In the genomic region with DNA sequence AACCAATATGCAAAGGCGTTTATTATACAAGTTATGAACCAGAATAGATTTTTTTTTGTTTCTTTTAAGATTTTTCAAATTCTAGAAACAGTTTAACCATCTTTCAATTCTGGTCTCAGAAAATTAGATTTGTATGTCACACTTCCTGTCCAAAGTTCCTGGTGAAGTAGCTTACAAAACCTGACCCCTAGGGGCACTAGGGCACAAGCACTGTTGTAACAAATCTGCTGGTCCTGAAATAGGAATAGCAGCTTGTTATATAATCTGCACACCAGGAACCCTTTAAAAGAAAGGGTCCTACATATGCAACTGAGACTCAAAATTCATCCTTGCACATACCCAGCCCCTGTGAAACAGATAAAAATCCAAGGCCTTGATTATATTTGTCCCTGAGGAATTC, we compare ENCODE assay signal across 26 mouse cellular contexts.
DNase-seq lines count a peak whose midpoint lies in the region; ATAC-seq and TF ChIP-seq lines count a peak whose summit lies in the region.
"Had no signal": no experiment of that assay in that cellular context is flagged by ENCODE, and none has a peak within 500 bp of the region (broad histone marks: within the 10 kb centered on the region; RNA-seq: fewer than 3 reads in every experiment).

No protein-coding gene starts in this region.

- H3K36me3 ChIP-seq in intestine, postnatal 0 days (ENCODE audit: control insufficient read depth, insufficient read depth): no peaks in the 10 kb centered on the region
- no peaks in the 10 kb centered on the region for H3K36me3 ChIP-seq in intestine, embryonic 16.5 days (ENCODE audit: control insufficient read depth, insufficient read depth, low read length)
- H3K36me3 ChIP-seq in lung, postnatal 0 days (ENCODE audit: insufficient read depth, low read length): no peaks in the 10 kb centered on the region
- H3K36me3 ChIP-seq in hindbrain, embryonic 11.5 days (ENCODE audit: control insufficient read depth, insufficient read depth, low read length): no peaks in the 10 kb centered on the region
- H3K36me3 ChIP-seq: embryonic facial prominence, embryonic 12.5 days; forebrain, embryonic 12.5 days; hindbrain, embryonic 13.5 days; limb, embryonic 10.5 days; midbrain, embryonic 13.5 days; neural tube, embryonic 13.5 days; stomach, embryonic 15.5 days had no signal

- H3K9me3 ChIP-seq in intestine, postnatal 0 days (ENCODE audit: control insufficient read depth): no peaks in the 10 kb centered on the region
- no peaks in the 10 kb centered on the region for H3K9me3 ChIP-seq in intestine, embryonic 16.5 days (ENCODE audit: control insufficient read depth, low read length)
- no peaks in the 10 kb centered on the region for H3K9me3 ChIP-seq in lung, postnatal 0 days (ENCODE audit: low read length)
- no peaks in the 10 kb centered on the region for H3K9me3 ChIP-seq in hindbrain, embryonic 11.5 days (ENCODE audit: control insufficient read depth, low read length)
- H3K9me3 ChIP-seq: embryonic facial prominence, embryonic 12.5 days; forebrain, embryonic 12.5 days; hindbrain, embryonic 13.5 days; limb, embryonic 10.5 days; midbrain, embryonic 13.5 days; neural tube, embryonic 13.5 days; stomach, embryonic 15.5 days had no signal

- H3K4me3 ChIP-seq in intestine, postnatal 0 days (ENCODE audit: low read depth, low read length): no peak overlapping the region
- no peak overlapping the region for H3K4me3 ChIP-seq in intestine, embryonic 16.5 days (ENCODE audit: low read length)
- no peak overlapping the region for H3K4me3 ChIP-seq in lung, postnatal 0 days (ENCODE audit: low read depth, low read length)
- no peak overlapping the region for H3K4me3 ChIP-seq in hindbrain, embryonic 11.5 days (ENCODE audit: low read depth, low read length)
- H3K4me3 ChIP-seq: embryonic facial prominence, embryonic 12.5 days; forebrain, embryonic 12.5 days; hindbrain, embryonic 13.5 days; limb, embryonic 10.5 days; megakaryocyte, embryonic 14.5 days; midbrain, embryonic 13.5 days; neural tube, embryonic 13.5 days; stomach, embryonic 15.5 days had no signal

- no peaks in the 10 kb centered on the region for H3K4me1 ChIP-seq in intestine, postnatal 0 days (replicated peaks; ENCODE audit: control insufficient read depth, insufficient read depth, low read length)
- no peaks in the 10 kb centered on the region for H3K4me1 ChIP-seq in intestine, embryonic 16.5 days (ENCODE audit: control insufficient read depth, insufficient read depth, low read length)
- H3K4me1 ChIP-seq in lung, postnatal 0 days (ENCODE audit: insufficient read depth, low read depth, low read length): no peaks in the 10 kb centered on the region
- no peaks in the 10 kb centered on the region for H3K4me1 ChIP-seq in hindbrain, embryonic 11.5 days (replicated peaks; ENCODE audit: control insufficient read depth, insufficient read depth, low read length)
- H3K4me1 ChIP-seq: embryonic facial prominence, embryonic 12.5 days; forebrain, embryonic 12.5 days; hindbrain, embryonic 13.5 days; limb, embryonic 10.5 days; megakaryocyte, embryonic 14.5 days; midbrain, embryonic 13.5 days; neural tube, embryonic 13.5 days; stomach, embryonic 15.5 days had no signal

- DNase-seq in adrenal gland, postnatal 10 days: peak; percentile 6
- no peak for DNase-seq in adrenal gland, adult 2 months
- DNase-seq in lung, postnatal 0 days (ENCODE audit: low spot score): no peak
- no peak for DNase-seq in lung, adult 18-20 months
- DNase-seq in embryo, embryonic 11 days: peak; percentile 41
- DNase-seq in hindbrain, embryonic 11.5 days (ENCODE audit: low spot score): no peak
- DNase-seq: cerebellum, adult 11-12 months; cerebellum, postnatal 14 days; heart, postnatal 14 days; kidney, adult 8-10 months; liver, postnatal 0 days; right cerebral cortex, adult 18-20 months; thymus, adult 18-20 months; thymus, postnatal 36 days had no signal

- TF ChIP-seq CTCF in intestine, postnatal 0 days (IDR thresholded peaks at IDR 0.05; ENCODE audit: low read depth): peak; percentile 47
- peak; percentile 41; the same call in 1 of the 2 replicates for TF ChIP-seq CTCF in lung, postnatal 0 days (IDR thresholded peaks at IDR 0.05)

- TF ChIP-seq EP300 in lung, postnatal 0 days (IDR thresholded peaks at IDR 0.05): no peak

- no peak overlapping the region for H3K4me2 ChIP-seq in intestine, postnatal 0 days (replicated peaks; ENCODE audit: low read depth)
- no peak overlapping the region for H3K4me2 ChIP-seq in intestine, embryonic 16.5 days (ENCODE audit: low read depth, low read length)
- H3K4me2 ChIP-seq in lung, postnatal 0 days (replicated peaks; ENCODE audit: low read depth, low read length): no peak overlapping the region
- H3K4me2 ChIP-seq in hindbrain, embryonic 11.5 days (replicated peaks; ENCODE audit: low read depth, low read length): no peak overlapping the region
- H3K4me2 ChIP-seq: embryonic facial prominence, embryonic 12.5 days; forebrain, embryonic 12.5 days; heart, embryonic 11.5 days; hindbrain, embryonic 13.5 days; liver, embryonic 11.5 days; midbrain, embryonic 13.5 days; neural tube, embryonic 13.5 days; stomach, embryonic 15.5 days had no signal

- WGBS in intestine, postnatal 0 days: 86% methylated on average over 1 of the region's 1 CpGs
- WGBS in intestine, embryonic 16.5 days: 90% methylated on average over 1 of the region's 1 CpGs
- 75% methylated on average over 1 of the region's 1 CpGs for WGBS in lung, postnatal 0 days
- WGBS in hindbrain, embryonic 11.5 days: 92% methylated on average over 1 of the region's 1 CpGs

- no peak overlapping the region for H3K9ac ChIP-seq in intestine, postnatal 0 days (ENCODE audit: low read depth, low read length)
- no peak overlapping the region for H3K9ac ChIP-seq in intestine, embryonic 16.5 days (ENCODE audit: low read depth, low read length)
- no peak overlapping the region for H3K9ac ChIP-seq in lung, postnatal 0 days (replicated peaks; ENCODE audit: low read depth)
- H3K9ac ChIP-seq in hindbrain, embryonic 11.5 days (ENCODE audit: low read depth, low read length): no peak overlapping the region
- H3K9ac ChIP-seq: embryonic facial prominence, embryonic 12.5 days; forebrain, embryonic 12.5 days; hindbrain, embryonic 13.5 days; liver, postnatal 0 days; midbrain, embryonic 13.5 days; neural tube, embryonic 13.5 days; stomach, embryonic 15.5 days had no signal

- no peak for ATAC-seq in intestine, postnatal 0 days
- no peak for ATAC-seq in intestine, embryonic 16.5 days
- ATAC-seq in lung, postnatal 0 days: no peak
- no peak for ATAC-seq in hindbrain, embryonic 11.5 days (ENCODE audit: low FRiP score)
- ATAC-seq: liver, postnatal 0 days; midbrain, embryonic 13.5 days had no signal

- H3K27ac ChIP-seq in intestine, postnatal 0 days (ENCODE audit: low read depth, low read length): no peak overlapping the region
- no peak overlapping the region for H3K27ac ChIP-seq in intestine, embryonic 16.5 days (ENCODE audit: low read length)
- H3K27ac ChIP-seq in lung, postnatal 0 days (ENCODE audit: low read length): no peak overlapping the region
- H3K27ac ChIP-seq in hindbrain, embryonic 11.5 days (ENCODE audit: low read depth, low read length): no peak overlapping the region
- H3K27ac ChIP-seq: embryonic facial prominence, embryonic 12.5 days; forebrain, embryonic 12.5 days; hindbrain, embryonic 13.5 days; limb, embryonic 10.5 days; midbrain, embryonic 13.5 days; neural tube, embryonic 13.5 days; stomach, embryonic 15.5 days had no signal

- H3K27me3 ChIP-seq in intestine, postnatal 0 days (replicated peaks; ENCODE audit: control insufficient read depth, insufficient read depth, low read length): no peaks in the 10 kb centered on the region
- no peaks in the 10 kb centered on the region for H3K27me3 ChIP-seq in intestine, embryonic 16.5 days (replicated peaks; ENCODE audit: control insufficient read depth, insufficient read depth, low read length)
- no peaks in the 10 kb centered on the region for H3K27me3 ChIP-seq in lung, postnatal 0 days (replicated peaks; ENCODE audit: insufficient read depth, low read length)
- H3K27me3 ChIP-seq in hindbrain, embryonic 11.5 days (ENCODE audit: control insufficient read depth, insufficient read depth, low read length): no peaks in the 10 kb centered on the region
- H3K27me3 ChIP-seq: embryonic facial prominence, embryonic 12.5 days; forebrain, embryonic 12.5 days; hindbrain, embryonic 13.5 days; megakaryocyte, embryonic 14.5 days; midbrain, embryonic 13.5 days; neural tube, embryonic 13.5 days; stomach, embryonic 15.5 days had no signal

Comparison
In these comparisons a context has a peak if more than half of its experiments do, and no peak if none do; other contexts are left out.
1. DNase-seq: peak in adrenal gland, postnatal 10 days (single experiment) and embryo, embryonic 11 days (single experiment); none in adrenal gland, adult 2 months (single experiment), lung, postnatal 0 days (single experiment), lung, adult 18-20 months (0 of 2) and hindbrain, embryonic 11.5 days (single experiment).